18 mouse cellular contexts compared by ENCODE assay signal in genomic region chr10:52952581-52952980, GRCm38 (mm10).
DNase-seq lines count a peak whose midpoint lies in the region; TF ChIP-seq lines count a peak whose summit lies in the region.
"Had no signal": no experiment of that assay in that cellular context is flagged by ENCODE, and none has a peak within 500 bp of the region (broad histone marks: within the 10 kb centered on the region; RNA-seq: fewer than 3 reads in every experiment).

No protein-coding gene starts in this region.

- DNase-seq in frontal cortex, adult 2 months (ENCODE audit: extremely low spot score in 1 of 2, low spot score in 1 of 2): peak; percentile 37 to 73
- DNase-seq in frontal cortex, postnatal 25 days (ENCODE audit: low spot score in 2 of 2): no peak
- DNase-seq in left cerebral cortex, adult 9 months (ENCODE audit: low spot score in 2 of 2): peak; percentile 32 to 56
- no peak for DNase-seq in left cerebral cortex, adult 8-10 months (ENCODE audit: low spot score in 2 of 2)
- DNase-seq in heart, adult 9 months (ENCODE audit: low spot score in 2 of 2): no peak
- no peak for DNase-seq in adrenal gland, adult 18-20 months (ENCODE audit: low spot score in 2 of 2)
- DNase-seq: adrenal gland, postnatal 14 days; cerebellum, adult 18-20 months; cerebellum, adult 9-11 months; cerebellum, postnatal 36 days; forebrain, postnatal 0 days; gastrocnemius, postnatal 14 days; heart, adult 2 months had no signal

- H3K27ac ChIP-seq in cortical plate, adult 2 months (ENCODE audit: insufficient read depth, low read length): peak overlapping the region; percentile 85
- H3K27ac ChIP-seq: embryonic facial prominence, embryonic 10.5 days; forebrain, embryonic 13.5 days; heart, adult 2 months; hindbrain, embryonic 15.5 days had no signal

- H3K4me3 ChIP-seq in cortical plate, adult 2 months (ENCODE audit: insufficient read depth, low read length): no peak overlapping the region
- H3K4me3 ChIP-seq: embryonic facial prominence, embryonic 10.5 days; forebrain, embryonic 13.5 days; heart, adult 2 months; heart, embryonic 12.5 days; hindbrain, embryonic 15.5 days had no signal

- H3K4me1 ChIP-seq in cortical plate, adult 2 months (ENCODE audit: control insufficient read depth, insufficient read depth, low read length): peaks cover 3% of the 10 kb centered on the region; the same call in 1 of the 2 replicates
- H3K4me1 ChIP-seq: embryonic facial prominence, embryonic 10.5 days; forebrain, embryonic 13.5 days; heart, embryonic 12.5 days; hindbrain, embryonic 15.5 days had no signal

- TF ChIP-seq POLR2A in cortical plate, adult 2 months (IDR thresholded peaks at IDR 0.05; ENCODE audit: extremely low read depth, insufficient read depth, low read length): no peak

- TF ChIP-seq CTCF in cortical plate, adult 2 months (IDR thresholded peaks at IDR 0.05; ENCODE audit: extremely low read depth, insufficient read depth, low read length): no peak

Comparison
In these comparisons a context has a peak if more than half of its experiments do, and no peak if none do; other contexts are left out.
1. DNase-seq: peak in frontal cortex, adult 2 months (2 of 2) and left cerebral cortex, adult 9 months (2 of 2); none in frontal cortex, postnatal 25 days (0 of 2), left cerebral cortex, adult 8-10 months (0 of 2), heart, adult 9 months (0 of 2) and adrenal gland, adult 18-20 months (0 of 2).